Mouse (Mus musculus) kidney, embryonic 16.5 days (tissue): ENCODE measurements at regions not wholly inside any gene's neighbourhood (a gene's known extent, or its start where the extent isn't known, plus 50 kb on each side); places are given as distances from the start of the nearest gene placed in this dataset.
A peak's percentile ranks its signal among the peaks of the same experiment; 100 is the strongest.

ENCODE experiments used
- ATAC-seq: fragments of 200-750 bp; cut with Nextera tagmentation; 2 replicates; pipeline ENCODE4 v1.8.0; 2017; ENCODE audit warnings: moderate TSS enrichment; ENCODE audit not compliant: low FRiP score, low TSS enrichment
- H3K27ac ChIP-seq: fragments of 300-500 bp; sonication (generic); 2 replicates; pipeline ENCODE4 v1.5.1; 2014; ENCODE audit warnings: low read length
- H3K27me3 ChIP-seq: fragments of 300-500 bp; sonication (generic); 2 replicates; pipeline ENCODE4 v1.6.1; 2014; ENCODE audit warnings: low read length, control low read depth, mixed read lengths; ENCODE audit not compliant: insufficient read depth
- H3K36me3 ChIP-seq: fragments of 300-500 bp; sonication (generic); 2 replicates; pipeline ENCODE4 v1.6.1; 2014; ENCODE audit warnings: low read length, control low read depth, mixed read lengths; ENCODE audit not compliant: insufficient read depth
- H3K4me1 ChIP-seq: fragments of 300-500 bp; sonication (generic); 2 replicates; pipeline ENCODE4 v1.6.1; 2014; ENCODE audit warnings: low read length, control low read depth, mixed read lengths; ENCODE audit not compliant: insufficient read depth
- H3K4me2 ChIP-seq: fragments of 300-500 bp; sonication (generic); replicated peaks from 2 replicates; pipeline ENCODE4 v1.6.1; 2014; ENCODE audit warnings: low read depth, low read length
- H3K4me3 ChIP-seq: fragments of 300-500 bp; sonication (generic); 2 replicates; pipeline ENCODE4 v1.5.1; 2014; ENCODE audit warnings: mild to moderate bottlenecking, low read length
- H3K9ac ChIP-seq: fragments of 300-500 bp; sonication (generic); replicated peaks from 2 replicates; pipeline ENCODE4 v1.6.1; 2014; ENCODE audit warnings: low read length
- H3K9me3 ChIP-seq: fragments of 300-500 bp; sonication (generic); 2 replicates; pipeline ENCODE4 v1.6.1; 2016; ENCODE audit warnings: low read length, control low read depth
- WGBS: fragments of 180-500 bp; shearing (Covaris S2); extraction: QIAGEN DNeasy Blood & Tissue Kit; methylation state at CpG from one replicate; pipeline ENCODE4 v1.1.7; 2014; 5-methylcytosine and 5-hydroxymethylcytosine counted together

DNA sequence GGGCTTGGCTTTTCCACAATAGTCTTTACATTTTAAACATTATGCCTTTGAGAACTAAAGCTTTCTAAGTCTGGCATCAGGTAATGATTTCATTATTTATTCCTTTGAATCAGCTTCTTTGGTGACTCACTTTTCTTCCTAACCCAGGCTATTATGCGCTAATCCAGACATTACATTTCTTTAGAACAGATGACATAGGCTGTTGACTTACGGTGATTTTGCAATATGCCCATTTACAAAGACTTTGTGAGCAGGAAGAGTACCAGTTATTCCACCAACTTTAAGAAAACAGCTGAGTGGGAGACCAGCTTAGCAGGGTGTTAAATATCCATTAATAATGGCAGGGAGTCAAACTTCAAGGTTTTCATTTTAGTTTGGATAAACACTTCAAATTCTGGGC, 459.6 kb downstream of the Gm10295 start:
- Histone ChIP-seq H3K4me3 (no peak overlapping the region), H3K27ac (no peak overlapping the region), H3K9ac (no peak overlapping the region), H3K36me3 (no peaks in the 10 kb centered on the region), H3K4me1 (no peaks in the 10 kb centered on the region), H3K4me2 (no peak overlapping the region), H3K27me3 (no peaks in the 10 kb centered on the region), H3K9me3 (no peaks in the 10 kb centered on the region)
- no peak for ATAC-seq
- 97% methylated on average over 2 of the region's 2 CpGs for WGBS

DNA sequence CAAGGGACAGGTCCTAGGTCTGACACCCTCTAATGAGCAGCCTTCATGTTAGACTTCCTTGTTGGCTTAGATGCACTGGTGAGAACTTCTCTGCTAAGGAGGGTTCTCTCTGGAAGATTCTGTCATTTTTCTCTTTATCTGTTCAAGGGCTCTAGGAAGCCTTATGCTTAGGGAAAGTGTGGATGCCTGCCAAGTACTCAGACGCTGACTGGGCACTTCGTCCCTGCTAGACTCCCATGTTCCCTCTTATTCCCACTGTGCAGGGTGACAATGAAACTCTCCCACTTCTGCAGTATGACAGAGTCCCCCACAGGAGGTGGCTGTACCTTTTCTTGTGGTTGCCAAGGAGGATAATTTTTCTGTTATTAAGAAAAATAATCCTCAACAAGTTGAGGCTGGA, 470.8 kb downstream of the Gm10295 start:
- Histone ChIP-seq H3K4me2 (no peak overlapping the region), H3K9me3 (no peaks in the 10 kb centered on the region), H3K36me3 (no peaks in the 10 kb centered on the region), H3K27me3 (no peaks in the 10 kb centered on the region), H3K4me3 (no peak overlapping the region), H3K9ac (no peak overlapping the region), H3K4me1 (no peaks in the 10 kb centered on the region), H3K27ac (no peak overlapping the region)
- ATAC-seq, result no peak
- WGBS, result 64% methylated on average over 2 of the region's 2 CpGs

DNA sequence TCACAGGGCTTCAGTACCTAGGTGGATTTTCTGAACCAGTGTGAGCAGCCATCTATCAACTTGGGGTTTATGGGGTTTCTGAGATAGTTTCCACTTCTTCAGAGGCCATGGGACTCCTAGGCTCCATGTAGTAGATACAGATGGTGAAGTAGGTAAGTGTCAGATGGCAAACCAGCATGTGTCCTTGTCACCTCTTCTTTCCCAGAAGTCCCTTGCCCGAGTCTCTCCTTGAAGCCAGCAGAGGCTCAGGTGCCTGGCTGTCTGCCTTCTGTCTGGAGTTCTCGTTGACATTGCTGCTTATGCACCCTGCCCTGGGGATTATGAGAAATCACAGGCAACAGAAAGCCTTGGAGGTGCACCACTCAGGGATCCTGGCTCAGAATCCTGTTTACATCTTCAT, 476.9 kb downstream of the Gm10295 start:
- Histone ChIP-seq H3K27me3 (no peaks in the 10 kb centered on the region), H3K4me3 (no peak overlapping the region), H3K9me3 (no peaks in the 10 kb centered on the region), H3K4me1 (peaks cover 7% of the 10 kb centered on the region; the same call in 1 of the 2 replicates), H3K9ac (no peak overlapping the region), H3K36me3 (no peaks in the 10 kb centered on the region), H3K4me2 (no peak overlapping the region), H3K27ac (no peak overlapping the region)
- WGBS, result 83% methylated on average over 2 of the region's 2 CpGs
- ATAC-seq, result no peak

DNA sequence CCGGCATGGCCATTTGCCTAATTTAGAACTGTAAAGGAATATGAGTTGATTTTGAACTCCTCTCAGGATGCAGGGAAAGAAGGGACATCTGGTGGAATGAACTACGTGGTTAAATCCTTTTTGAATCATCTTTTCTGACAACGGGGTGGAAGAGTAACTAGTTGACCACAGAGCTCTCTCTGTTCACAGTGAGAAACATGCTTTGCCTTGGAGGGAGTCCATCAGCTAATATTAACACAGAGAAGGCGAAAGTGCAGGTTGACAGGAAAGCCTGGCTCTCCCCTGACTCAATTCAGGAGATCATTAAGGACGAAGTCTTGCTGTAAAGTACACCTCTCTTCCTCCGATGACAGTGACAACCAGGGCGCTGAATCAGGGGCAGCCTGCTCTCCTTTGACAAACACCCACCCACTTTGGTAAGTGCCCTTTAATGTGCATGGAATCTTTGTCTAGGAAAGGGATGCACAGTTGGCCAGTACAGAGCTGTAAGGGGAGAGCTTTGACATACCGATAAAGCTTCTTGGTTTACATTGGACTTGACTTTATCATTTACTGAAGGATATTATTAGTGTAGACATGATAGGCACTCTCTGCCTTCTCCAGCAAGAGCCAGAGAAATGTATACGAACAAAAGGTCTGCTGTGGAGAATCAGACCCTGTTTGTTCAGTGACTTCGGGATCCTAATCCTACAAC, 480.3 kb downstream of the Gm10295 start:
- 72% methylated on average over 10 of the region's 10 CpGs for WGBS

DNA sequence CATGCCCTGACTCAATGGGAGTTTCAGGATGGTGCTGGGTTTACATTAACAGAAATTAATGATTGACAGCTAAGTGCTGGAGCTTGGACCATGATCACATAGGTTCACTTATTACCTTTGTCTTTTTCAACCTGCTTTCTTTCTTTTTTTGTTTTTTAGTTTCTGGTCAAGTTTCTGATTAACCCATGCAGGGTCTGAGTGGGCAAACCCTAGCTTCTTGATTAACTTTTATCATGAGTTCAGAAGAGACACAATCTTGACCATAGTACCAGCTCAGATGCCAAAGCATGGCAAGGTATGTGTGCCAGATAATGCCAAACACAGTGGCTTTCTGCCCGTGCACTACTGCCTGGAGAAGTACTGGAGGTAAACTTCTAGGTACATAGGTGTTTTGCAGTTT, 482.2 kb downstream of the Gm10295 start:
- Histone ChIP-seq H3K4me1 (peaks cover 9% of the 10 kb centered on the region; the same call in 1 of the 2 replicates), H3K9ac (no peak overlapping the region), H3K27me3 (no peaks in the 10 kb centered on the region), H3K27ac (peak overlapping the region; percentile 80), H3K4me2 (no peak overlapping the region), H3K9me3 (no peaks in the 10 kb centered on the region), H3K4me3 (no peak overlapping the region), H3K36me3 (no peaks in the 10 kb centered on the region)
- 54% methylated on average over 1 of the region's 1 CpGs for WGBS
- peak; percentile 91 for ATAC-seq

More for the DNA sequence above, 480.3 kb downstream of the Gm10295 start:
- Histone ChIP-seq H3K27ac (0 out of 2 replicates have a peak overlapping the region, but pooled peaks have one; percentile 3), H3K36me3 (no peaks in the 10 kb centered on the region), H3K9ac (no peak overlapping the region), H3K4me1 (peaks cover 9% of the 10 kb centered on the region; the same call in 1 of the 2 replicates), H3K9me3 (no peaks in the 10 kb centered on the region), H3K4me3 (no peak overlapping the region), H3K4me2 (no peak overlapping the region), H3K27me3 (no peaks in the 10 kb centered on the region)
- no peak for ATAC-seq

DNA sequence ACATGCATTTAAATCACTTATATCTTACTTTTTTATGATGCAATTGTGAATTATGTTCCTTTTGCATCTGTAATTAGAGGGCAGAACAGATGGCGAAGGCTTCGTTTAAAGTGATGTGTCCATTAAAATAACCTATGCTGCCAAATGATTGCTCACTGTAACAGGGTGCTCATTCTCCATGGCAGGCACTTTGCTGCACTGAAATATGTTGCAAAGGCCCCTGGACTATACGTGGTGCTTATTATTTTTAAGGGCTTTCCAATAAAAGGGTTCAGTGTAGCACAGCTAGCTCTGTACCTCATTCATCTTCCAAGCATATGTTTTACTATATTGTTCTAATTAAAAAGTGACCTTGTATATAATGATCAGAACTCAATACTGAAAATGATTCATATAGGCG, 491.3 kb downstream of the Gm10295 start:
- H3K36me3 ChIP-seq, result no peaks in the 10 kb centered on the region
- H3K4me1 ChIP-seq, result 0 out of 2 replicates have a peak, but pooled peaks cover 5% of the 10 kb centered on the region
- no peak overlapping the region for H3K4me2 ChIP-seq
- H3K4me3 ChIP-seq, result no peak overlapping the region
- no peak overlapping the region for H3K27ac ChIP-seq
- no peaks in the 10 kb centered on the region for H3K9me3 ChIP-seq
- no peaks in the 10 kb centered on the region for H3K27me3 ChIP-seq
- no peak overlapping the region for H3K9ac ChIP-seq
- WGBS, result 77% methylated on average over 4 of the region's 4 CpGs
- no peak for ATAC-seq

DNA sequence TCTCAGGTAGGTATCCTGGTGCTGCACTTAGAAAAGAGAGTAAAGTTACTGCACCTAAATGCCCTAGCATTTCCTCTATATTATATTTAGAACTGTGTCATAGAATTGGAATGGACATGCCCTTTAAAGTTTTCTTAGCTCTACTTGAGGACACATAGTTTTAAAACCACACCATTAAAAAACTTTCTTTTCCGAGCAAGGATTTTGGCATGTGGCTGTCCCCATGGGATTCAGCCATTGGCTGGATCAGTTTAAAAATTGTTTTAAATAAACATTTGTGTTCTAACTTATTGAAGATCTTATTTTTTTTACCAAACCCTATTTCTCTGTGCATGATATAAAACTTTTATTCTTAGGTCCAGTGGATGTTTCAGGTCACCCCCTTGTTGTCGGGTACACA, 484.2 kb upstream of the Nr2f2 start:
- H3K9ac ChIP-seq, result no peak overlapping the region
- H3K9me3 ChIP-seq, result no peaks in the 10 kb centered on the region
- no peak for ATAC-seq
- no peak overlapping the region for H3K4me2 ChIP-seq
- no peaks in the 10 kb centered on the region for H3K36me3 ChIP-seq
- H3K27me3 ChIP-seq, result no peaks in the 10 kb centered on the region
- H3K4me3 ChIP-seq, result no peak overlapping the region
- peaks cover 7% of the 10 kb centered on the region for H3K4me1 ChIP-seq
- WGBS, result 76% methylated on average over 2 of the region's 2 CpGs
- no peak overlapping the region for H3K27ac ChIP-seq

DNA sequence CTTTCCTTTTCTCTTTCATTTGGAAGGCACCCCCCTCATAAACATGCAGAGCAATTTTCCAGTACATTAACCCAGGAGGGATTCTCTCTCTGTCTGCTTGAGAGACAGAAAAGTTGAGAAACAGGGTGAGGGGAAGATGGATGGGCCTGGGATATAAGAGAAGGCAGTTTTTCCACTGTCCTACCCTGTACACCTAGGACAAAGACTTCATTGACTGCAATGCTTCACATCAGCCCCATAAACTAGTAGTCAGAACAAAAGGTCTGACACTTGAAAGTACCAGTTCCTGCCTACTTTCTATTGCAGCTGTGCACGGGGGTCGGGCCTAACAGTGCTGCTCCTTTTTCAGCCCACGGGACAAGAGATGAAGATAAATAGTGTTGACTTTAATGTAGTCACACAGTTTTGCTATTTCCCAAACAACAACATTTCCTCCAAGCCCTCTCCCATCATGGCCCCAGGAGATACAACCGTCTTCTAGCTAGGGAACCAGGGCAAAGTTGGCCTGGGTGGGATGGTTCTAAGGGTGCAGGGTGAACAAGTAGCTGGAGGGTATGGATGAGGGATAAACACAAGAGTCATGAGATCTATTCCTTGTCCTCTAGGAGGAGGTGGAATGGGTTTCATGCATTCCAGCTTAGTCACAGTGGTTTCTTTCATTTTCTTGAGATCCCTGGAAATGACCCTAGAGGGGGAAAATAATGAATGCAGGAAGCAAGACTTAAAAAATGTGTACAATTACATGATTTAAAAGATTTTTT, 481.7 kb upstream of the Nr2f2 start:
- peak; percentile 94 for ATAC-seq

DNA sequence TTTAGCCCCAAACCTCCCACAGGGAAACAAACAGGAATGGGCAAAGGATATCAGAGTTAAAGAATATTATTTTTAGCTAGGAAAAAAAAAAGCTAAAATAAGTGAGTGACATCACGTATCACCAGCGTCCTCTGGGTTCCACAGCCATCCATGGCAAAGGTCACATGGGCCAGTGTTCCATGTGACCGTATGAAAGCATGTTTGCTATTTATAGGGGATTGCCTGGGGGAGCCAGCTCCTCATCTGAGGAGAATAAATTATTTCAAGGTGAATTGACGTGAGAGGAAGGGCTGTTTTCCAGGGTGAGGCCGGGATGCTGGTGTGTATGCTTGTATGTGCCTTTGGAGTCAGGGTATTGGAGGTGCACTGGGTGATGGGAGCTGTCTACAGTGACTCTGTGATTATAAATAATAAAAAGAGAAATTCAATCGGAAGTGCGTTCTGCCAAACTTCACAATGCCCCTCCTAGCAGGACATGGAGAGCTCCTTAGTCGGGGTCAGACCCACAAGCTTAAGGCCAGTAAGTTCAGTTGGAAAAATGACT, 481.0 kb upstream of the Nr2f2 start:
- H3K36me3 ChIP-seq, result no peaks in the 10 kb centered on the region
- no peaks in the 10 kb centered on the region for H3K9me3 ChIP-seq
- H3K4me1 ChIP-seq, result peaks cover 12% of the 10 kb centered on the region
- ATAC-seq, result peak; percentile 43
- no peak overlapping the region for H3K9ac ChIP-seq
- WGBS, result 46% methylated on average over 8 of the region's 8 CpGs
- no peak overlapping the region for H3K4me3 ChIP-seq
- no peak overlapping the region for H3K27ac ChIP-seq
- no peaks in the 10 kb centered on the region for H3K27me3 ChIP-seq
- no peak overlapping the region for H3K4me2 ChIP-seq

More for the DNA sequence above, 481.7 kb upstream of the Nr2f2 start:
- no peak overlapping the region for H3K4me3 ChIP-seq
- H3K9ac ChIP-seq, result no peak overlapping the region
- peaks cover 12% of the 10 kb centered on the region for H3K4me1 ChIP-seq
- WGBS, result 19% methylated on average over 4 of the region's 4 CpGs
- peak overlapping the region; percentile 75 for H3K27ac ChIP-seq
- no peak overlapping the region for H3K4me2 ChIP-seq
- H3K36me3 ChIP-seq, result no peaks in the 10 kb centered on the region
- no peaks in the 10 kb centered on the region for H3K27me3 ChIP-seq
- H3K9me3 ChIP-seq, result no peaks in the 10 kb centered on the region

DNA sequence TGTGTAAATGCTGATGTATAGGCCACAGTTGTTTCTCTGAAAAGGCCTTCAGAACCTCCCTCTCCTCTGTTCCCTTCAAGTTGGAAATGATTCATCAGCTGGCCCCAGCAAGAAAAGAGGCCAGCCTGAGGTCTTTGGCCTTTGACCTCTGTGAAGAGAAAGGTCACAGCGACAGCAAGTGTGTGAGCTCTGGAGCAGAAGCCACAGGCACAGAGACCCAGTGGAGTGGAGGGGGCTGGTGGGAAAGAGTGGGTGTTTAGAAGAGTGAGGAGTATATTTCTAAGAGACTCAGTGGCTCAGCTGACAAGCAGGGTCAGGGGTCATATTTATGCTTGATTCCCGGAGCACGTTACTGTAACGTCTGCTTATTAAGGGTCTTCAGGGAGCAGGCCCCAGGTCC, 479.5 kb upstream of the Nr2f2 start:
- Histone ChIP-seq H3K4me2 (no peak overlapping the region), H3K9me3 (no peaks in the 10 kb centered on the region), H3K4me1 (peaks cover 12% of the 10 kb centered on the region), H3K36me3 (no peaks in the 10 kb centered on the region), H3K9ac (0 out of 2 replicates have a peak overlapping the region, but pooled peaks have one; percentile 16), H3K27me3 (no peaks in the 10 kb centered on the region), H3K4me3 (no peak overlapping the region), H3K27ac (no peak overlapping the region)
- ATAC-seq, result no peak
- 25% methylated on average over 4 of the region's 4 CpGs for WGBS
